Mouse (Mus musculus): ENCODE data around the gene Nkx2-1. TPM values are rescaled to one million over a fixed set of nuclear protein-coding genes. Genes with fewer than 3 reads are reported as not detected.
"Not testable (repeated sequence)": the region's sequence is repeated elsewhere in the genome, so short reads cannot be mapped to it uniquely, and the experiment has no call there.

Gene Nkx2-1
- total RNA-seq (2021) = under 1 TPM; 0.27 to 0.42 TPM

DNA sequence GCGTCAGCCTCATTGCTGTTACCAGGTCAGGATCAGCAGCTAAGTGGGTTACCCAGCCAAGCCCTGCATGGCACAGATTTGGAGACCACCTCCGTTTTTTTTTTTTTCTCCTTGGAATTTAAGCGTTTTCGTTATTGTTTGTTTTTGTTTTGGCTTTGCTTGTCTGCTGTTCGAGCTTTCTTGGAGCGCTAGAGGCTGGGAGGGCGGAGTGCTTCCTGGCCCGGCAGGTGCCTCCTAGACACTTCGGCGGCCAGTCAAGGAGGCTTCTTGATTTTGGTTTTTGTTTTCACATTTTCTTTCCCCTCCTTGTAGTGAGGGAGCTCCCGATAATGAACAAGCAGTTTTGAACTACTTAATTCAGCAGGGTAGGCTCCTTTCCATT is at the start of gene Nkx2-1:
Nkx2-1 (minus strand) TSS at position 25 of the 382 bp plus-strand sequence.
- DNase-seq (ENCODE audit: extremely low spot score in 1 of 2, low spot score in 1 of 2) = no peak

DNA sequence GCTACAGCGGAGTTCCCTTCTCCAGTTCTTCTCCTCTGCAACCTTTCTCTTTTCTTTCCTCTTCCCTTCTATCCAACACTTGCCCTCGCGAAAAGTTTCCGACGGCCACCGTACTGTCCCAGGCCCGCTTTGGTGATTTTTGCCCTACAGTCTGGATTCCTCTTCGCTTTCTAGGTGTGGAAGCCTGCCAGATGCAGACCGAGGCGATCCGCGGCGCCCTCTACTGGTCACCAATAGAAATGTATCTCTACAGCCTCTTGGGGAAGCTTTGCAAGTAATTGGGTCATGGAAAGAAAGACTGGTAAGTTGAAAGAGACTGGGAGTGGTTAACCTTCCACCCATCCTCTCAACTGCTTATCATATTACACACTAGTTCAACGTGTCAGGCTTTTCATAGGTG is 4.4 kb upstream of the Nkx2-1 start:
- peak; percentile 72 to 90 for DNase-seq (ENCODE audit: extremely low spot score in 1 of 2, low spot score in 1 of 2)

DNA sequence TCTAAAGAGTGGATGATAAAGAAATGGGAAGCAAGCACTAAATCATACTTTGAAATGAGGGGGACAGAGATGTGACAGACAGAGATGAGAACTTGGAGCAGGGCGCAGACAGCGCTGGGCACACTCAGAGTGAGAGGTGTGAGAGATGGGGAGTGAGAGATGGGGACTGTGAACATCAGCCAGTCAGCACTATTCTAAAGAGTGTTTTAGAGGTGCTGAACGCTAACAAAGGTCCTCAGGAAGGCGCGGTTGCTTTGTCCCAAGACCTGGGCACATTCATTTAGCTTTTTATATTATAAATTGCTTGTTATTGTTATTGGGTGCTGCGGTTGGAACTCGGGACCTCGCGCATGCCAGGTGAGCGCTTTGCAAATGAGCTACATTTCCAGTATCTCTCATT is 3.9 kb upstream of the Nkx2-1 start:
- no peak for DNase-seq (ENCODE audit: extremely low spot score in 1 of 2, low spot score in 1 of 2)

DNA sequence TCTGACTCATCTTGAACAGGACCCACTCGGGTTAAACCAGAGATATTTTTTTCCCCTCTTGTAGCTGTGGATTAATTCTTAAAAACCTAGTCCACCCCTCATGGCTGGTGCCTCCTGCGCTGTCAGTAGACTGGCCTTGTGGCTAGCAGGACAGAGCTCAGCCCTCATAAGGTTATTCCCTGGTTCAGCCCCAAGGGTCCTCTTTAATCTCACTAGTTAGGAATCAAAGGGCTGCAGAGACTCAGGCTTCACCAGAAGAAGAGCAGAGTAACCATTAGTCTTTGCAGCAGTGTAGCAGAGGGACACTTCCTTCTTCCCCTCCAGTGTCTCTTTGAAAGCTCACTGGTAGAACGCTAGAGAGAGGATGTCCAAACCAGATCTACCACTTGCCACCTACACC is 1.9 kb upstream of the Nkx2-1 start:
- no peak for DNase-seq (ENCODE audit: extremely low spot score in 1 of 2, low spot score in 1 of 2)

- no peak for DNase-seq (ENCODE audit: extremely low spot score in 1 of 2, low spot score in 1 of 2)
Observed at GRCm38 (mm10) chr12:56537931-56538330, 1.2 kb upstream of the Nkx2-1 start.

DNA sequence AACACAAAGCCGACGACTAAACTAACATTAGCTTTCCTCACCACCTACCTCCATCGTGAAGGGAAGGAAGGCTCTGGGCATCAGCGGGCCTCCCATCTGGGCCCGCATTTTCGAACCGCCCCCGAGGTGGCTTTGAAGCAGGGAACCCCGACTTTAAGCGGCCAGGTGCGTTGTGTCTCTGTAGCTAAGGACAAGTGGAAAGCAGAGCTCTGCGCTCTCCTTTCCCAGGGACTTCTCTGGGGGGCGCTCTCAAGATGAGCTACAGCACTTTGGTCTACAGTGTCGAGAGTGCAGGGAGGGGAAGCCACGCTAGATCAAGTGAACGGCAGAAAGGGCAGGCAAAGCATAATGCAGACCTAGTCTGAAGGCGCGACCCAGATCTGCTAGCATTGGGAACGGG is 634 bp upstream of the Nkx2-1 start:
- no peak for DNase-seq (ENCODE audit: extremely low spot score in 1 of 2, low spot score in 1 of 2)

GRCm38 (mm10) chr12:56536174-56536883 is 379 bp downstream of the Nkx2-1 start:
- DNase-seq (ENCODE audit: extremely low spot score in 1 of 2, low spot score in 1 of 2) = no peak

DNA sequence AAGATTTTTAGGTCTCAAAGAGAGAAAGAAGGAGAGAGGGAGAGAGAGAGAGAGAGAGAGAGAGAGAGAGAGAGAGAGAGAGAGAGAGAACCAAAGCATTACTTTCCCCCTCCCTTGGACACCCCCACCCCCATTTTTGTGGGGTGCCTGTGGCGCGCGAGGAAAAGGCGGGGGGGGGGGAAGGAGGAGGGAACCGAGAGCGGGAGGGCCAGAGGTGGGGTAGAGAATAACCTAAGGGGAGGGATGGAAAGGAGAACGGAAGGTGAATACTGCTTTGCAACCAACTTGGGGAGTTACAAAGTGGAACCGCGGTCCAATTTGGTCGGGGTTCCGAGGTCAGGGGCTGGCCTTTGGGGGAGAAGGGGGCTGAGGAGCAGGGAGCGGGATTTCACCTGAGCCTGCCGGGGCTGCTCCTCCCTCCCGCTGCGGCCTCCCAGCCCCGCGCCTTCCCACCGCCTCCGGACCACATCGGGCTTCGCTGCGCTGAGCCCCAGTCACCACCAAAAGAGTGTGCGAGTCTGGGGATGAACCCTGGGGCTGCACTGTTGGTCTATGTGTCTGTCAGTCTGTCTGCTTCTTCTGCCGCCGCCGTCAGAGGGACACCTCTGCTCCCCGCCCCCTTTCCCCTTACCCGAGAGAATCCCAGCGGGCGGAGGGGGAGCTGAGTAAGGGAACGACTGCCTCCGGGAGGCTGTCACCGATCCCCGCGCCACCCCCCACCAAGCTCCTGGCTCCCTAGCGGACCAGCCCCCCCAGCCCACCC is 1.1 kb downstream of the Nkx2-1 start:
- no peak for DNase-seq (ENCODE audit: extremely low spot score in 1 of 2, low spot score in 1 of 2)

DNA sequence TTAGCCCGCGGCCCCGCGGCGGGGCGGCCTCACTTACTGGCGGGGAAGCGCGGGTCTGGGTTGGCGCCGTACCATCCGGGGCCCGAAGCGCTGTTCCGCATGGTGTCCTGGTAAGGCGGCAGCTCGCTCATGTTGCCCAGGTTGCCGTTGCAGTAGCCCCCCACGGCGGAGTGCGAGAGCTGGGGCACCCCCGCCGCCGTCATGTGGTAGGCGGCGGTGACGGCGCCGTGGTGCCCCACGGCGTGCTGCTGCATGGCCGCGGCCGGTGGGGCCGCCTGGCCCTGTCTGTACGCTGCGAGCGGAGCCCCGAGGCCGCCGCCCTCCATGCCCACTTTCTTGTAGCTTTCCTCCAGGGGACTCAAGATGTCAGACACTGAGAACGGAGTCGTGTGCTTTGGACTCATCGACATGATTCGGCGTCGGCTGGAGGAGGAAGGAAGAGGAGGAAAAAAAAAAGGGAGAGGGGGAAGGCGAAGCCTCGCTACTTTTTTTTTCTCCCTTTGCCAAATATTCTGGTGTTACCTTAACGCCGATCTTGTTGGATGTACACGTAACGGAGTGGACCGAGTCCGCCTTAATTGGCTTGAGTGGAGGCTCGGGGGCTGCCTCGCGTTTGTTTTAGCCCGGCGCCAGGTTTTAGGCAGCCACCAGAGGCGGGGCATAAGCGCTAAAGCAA is 1.9 kb downstream of the Nkx2-1 start:
- no peak for DNase-seq (ENCODE audit: extremely low spot score in 1 of 2, low spot score in 1 of 2)

- DNase-seq (ENCODE audit: extremely low spot score in 1 of 2, low spot score in 1 of 2) = no peak
Observed at GRCm38 (mm10) chr12:56534311-56534650, 2.4 kb downstream of the Nkx2-1 start.

DNA sequence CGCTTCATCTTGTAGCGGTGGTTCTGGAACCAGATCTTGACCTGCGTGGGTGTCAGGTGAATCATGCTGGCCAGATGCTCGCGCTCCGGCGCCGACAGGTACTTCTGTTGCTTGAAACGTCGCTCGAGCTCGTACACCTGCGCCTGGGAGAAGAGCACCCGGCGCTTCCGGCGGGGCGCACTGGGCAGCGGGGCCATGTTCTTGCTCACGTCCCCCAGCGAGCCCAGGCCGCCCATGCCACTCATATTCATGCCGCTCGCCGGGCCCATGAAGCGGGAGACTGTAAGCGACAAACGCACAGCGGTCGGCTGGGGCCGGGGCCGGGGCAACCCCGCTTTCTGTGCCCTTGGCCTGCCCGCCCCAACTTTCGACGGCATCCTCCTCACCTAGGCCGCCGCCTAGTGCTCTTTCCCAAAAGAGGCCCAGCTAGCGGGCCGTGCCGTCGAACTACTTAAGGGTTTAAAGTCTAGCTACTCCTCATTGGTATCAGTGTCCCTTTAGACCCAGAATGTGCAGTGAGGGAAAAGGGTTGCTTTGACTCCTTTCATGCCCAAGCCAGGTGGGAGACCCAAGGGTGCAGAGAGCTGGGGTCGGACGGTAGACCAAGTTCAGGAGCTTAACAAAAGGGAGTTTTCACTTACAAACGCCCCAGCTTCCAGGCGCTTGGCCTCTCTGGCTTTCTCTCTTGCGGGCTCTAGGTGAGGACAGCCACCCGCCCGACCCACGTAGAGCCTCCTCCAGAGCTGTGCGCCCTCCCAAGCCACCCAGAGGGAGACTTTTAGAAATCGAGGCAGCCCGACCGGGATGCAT is 3.0 kb downstream of the Nkx2-1 start:
- no peak for DNase-seq (ENCODE audit: extremely low spot score in 1 of 2, low spot score in 1 of 2)

DNA sequence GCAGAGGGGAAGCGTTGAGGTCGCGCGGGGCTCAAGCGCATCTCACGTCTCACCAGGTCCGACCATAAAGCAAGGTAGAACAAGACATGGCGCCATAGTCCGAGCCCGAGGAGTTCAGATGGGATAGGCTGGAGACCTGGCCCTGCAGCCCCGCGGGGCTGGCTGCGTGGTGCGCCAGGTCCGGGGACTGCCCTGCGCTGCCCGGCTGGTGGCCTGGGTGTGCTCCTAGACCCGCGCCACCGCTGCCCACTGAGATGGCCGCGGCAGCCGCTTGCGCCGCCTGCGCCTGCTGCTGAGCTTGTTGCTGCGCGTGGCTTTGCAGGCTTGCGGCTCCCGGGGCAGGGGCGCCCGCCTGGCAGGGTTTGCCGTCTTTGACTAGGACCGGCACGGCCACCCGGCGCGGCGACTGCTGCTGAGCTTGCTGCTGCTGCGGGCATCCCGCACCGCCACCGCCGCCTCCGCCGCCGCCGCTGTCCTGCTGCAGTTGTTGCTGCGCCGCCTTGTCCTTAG is 3.7 kb downstream of the Nkx2-1 start:
- DNase-seq (ENCODE audit: extremely low spot score in 1 of 2, low spot score in 1 of 2) = no peak

DNA sequence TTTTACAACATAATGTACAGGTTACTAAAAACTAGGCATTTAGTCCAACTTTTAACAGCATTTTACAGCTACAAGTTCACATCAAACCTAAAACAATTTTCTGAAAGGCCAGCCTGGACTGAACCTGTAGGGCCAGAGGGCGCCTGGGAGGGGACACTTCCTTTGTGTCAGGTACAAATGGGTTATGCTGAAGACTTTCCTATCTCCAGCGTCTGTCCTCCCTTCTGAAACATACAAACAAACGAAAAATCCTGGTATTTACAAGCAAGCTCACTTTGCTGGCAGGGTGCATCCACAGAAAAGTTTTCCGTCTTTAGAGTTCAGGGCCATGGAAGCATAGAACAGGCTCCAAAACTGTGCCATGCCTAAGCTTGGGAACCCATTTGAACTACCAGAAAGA is 4.6 kb downstream of the Nkx2-1 start:
- DNase-seq (ENCODE audit: extremely low spot score in 1 of 2, low spot score in 1 of 2) = no peak

DNA sequence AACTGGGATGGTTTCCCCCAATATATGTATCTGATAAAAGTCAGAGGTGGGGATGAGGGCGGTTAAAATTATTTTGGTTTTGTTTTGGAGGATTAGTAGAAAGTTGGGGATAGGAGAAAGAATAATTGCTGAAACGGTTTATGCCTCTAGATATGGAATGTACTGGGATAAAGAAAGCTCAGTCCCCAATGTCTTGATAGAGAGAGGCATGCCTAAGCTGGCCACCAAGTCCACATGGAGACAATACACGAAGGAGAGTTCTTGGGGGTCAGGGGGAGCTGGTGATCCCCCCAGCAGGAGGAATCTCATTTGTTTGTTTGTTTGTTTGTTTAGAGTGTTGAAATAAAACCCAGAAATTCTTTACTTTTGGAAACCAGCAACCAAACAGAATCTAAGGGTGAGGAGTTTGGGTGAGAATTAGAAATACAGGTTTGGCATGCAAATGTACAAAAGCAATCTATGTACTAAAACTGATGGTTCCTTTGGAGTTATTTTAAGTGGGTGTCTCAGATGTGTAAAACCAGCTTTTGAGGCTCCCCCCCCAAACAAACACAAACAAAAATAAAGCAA is 5.6 kb downstream of the Nkx2-1 start:
- DNase-seq (ENCODE audit: extremely low spot score in 1 of 2, low spot score in 1 of 2) = no peak

DNA sequence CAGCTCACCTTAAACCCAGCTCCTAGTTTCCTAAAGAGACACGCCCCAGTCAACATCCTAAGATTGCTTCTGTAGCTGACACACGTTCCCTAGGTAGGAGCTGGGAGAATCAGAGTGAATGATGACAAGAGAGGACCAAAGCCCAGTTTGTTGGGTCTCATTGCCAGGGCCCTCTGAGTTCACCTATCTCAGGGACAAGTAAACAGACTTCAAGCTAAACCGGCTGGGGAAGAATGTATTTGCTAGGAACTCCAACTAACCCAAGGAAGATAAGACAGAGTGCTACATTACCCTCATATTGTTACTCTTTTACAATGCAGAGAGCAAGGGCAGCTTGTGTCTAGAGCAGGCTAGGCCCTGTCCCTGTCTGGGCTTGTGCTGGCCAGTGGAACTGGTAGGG is 6.8 kb downstream of the Nkx2-1 start:
- no peak for DNase-seq (ENCODE audit: extremely low spot score in 1 of 2, low spot score in 1 of 2)

DNA sequence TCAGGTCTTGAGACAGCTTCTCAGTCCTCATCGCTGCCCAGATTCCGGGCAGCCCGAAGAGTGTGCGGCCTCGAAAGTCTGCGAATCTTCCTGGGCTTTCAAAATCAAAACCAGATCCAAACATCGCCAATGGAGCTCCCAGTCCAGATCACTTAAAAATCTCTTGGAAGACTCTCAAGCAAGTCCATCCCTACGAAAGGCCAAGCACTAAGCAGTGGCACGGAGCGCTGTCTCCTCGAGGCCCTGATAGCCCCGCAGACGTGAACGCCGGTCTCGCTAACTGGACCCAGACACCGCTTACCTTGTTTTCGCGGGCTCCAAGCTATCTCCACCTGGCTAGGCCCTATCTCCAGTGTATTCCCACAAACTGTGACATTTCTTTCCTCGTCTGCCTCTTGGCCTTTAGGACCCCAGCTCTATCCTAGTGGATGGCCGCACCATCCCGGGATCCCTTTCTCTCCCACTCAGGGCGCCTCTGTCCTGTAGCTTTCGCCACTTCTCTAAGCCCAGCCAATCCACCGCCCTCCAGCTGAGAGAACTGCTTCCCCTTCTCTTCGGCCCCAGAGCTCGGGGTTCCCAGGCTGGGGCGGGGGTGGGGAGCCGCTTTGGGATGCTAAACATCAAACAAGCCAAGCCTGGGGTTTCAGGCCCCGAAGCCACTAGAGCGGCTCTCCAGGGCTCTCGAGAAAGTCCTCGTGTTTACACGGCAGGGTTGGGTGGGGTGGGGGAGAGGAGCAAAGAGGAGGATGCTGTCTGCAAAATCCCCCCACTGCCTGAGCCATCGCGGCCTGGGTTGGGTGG is 7.6 kb downstream of the Nkx2-1 start:
- DNase-seq (ENCODE audit: extremely low spot score in 1 of 2, low spot score in 1 of 2) = no peak

DNA sequence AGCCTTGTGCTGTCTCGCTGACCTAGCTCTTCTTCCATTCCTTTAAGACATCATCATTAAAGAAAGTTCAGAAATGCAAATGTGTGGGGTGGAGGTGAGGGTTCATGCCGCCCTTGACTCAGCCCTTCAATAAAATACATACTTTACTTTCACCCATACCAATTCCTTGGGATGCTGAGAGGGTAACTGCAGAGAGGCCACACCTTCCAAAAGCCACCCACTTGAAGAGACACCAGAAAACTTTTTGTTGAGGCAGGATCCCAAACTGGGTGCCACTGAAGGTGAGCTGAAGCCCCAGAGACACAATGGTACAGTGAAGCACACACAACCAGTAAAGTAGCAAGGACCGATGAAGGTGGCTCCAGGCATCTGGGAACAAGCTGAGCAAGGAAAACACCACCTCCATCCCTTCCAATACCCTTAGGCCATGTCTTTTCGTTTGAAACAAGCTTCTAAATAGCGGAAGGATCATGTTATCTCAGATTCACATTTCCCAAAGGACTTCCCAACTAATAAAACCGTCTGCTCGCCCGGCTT is 8.6 kb downstream of the Nkx2-1 start:
- DNase-seq (ENCODE audit: extremely low spot score in 1 of 2, low spot score in 1 of 2) = no peak

- no peak for DNase-seq (ENCODE audit: extremely low spot score in 1 of 2, low spot score in 1 of 2)
Observed at GRCm38 (mm10) chr12:56527071-56527470, 9.6 kb downstream of the Nkx2-1 start.

DNA sequence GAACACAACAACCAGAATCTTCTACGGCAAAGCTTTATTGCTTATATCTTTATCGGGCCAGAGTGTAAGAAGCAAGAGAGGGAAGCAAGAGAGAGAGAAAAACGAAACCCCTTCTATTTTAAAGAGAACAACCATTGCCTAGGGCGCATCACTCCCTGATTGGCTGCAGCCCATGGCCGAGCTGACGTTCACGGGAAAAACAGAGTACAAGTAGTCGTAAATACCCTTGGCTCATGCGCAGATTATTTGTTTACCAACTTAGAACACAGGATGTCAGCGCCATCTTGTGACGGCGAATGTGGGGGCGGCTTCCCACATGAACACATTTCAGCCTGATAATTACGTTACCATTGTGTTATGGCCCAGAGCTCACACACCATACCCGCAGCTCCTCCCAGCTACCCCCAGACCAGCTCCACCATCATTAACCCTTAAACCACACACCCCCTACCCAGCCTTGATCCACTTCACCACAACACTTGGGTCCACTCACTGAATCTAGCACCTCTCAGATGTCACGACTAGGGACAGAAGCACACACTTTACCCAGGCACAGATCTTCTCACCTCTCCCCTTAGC is 11.4 kb downstream of the Nkx2-1 start:
- DNase-seq (ENCODE audit: extremely low spot score in 1 of 2, low spot score in 1 of 2) = not testable (repeated sequence)

Data from layer of hippocampus, postnatal 25 days (tissue).